Mouse (Mus musculus) forebrain, embryonic 15.5 days (tissue): ENCODE data around the gene Pramef20. TPM values are rescaled to one million over a fixed set of nuclear protein-coding genes. Genes with fewer than 3 reads are reported as not detected.

Source experiments
- polyA plus RNA-seq: library from polyadenylated mRNA; unstranded; fragments of >200 nt; fragmentation: Nextera tagmentation; extraction: Ambion mirVana; gene quantifications from 2 replicates; pipeline ENCODE4 v1.2.1, GENCODE M21; 2015

The Pramef20 gene
- polyA plus RNA-seq, 1 experiment from 2014 or later, result not detected

Other genes starting within 250 kb of the Pramef20 start
- gene Oog3, start 215.3 kb downstream of the Pramef20 start, polyA plus RNA-seq, result not detected in 2 replicates
- gene Oog2, start 187.2 kb downstream of the Pramef20 start, polyA plus RNA-seq, result not detected in 2 replicates
- not detected in 2 replicates for gene C87977, start 164.6 kb downstream of the Pramef20 start, polyA plus RNA-seq
- gene Pramel5, start 97.4 kb downstream of the Pramef20 start, polyA plus RNA-seq, result not detected in 2 replicates
- not detected in 2 replicates for gene Gm13128, start 47.7 kb downstream of the Pramef20 start, polyA plus RNA-seq
- gene Gm13119, start 20.0 kb downstream of the Pramef20 start, polyA plus RNA-seq, result not detected in 2 replicates
- gene Pramef12, start 30.5 kb upstream of the Pramef20 start, polyA plus RNA-seq, result not detected in 2 replicates
- gene 1700012P22Rik, start 60.8 kb upstream of the Pramef20 start, polyA plus RNA-seq, result not detected in 2 replicates
- not detected in 2 replicates for gene Gm9944, start 75.4 kb upstream of the Pramef20 start, polyA plus RNA-seq
- gene Aadacl3, start 85.8 kb upstream of the Pramef20 start, polyA plus RNA-seq, result not detected in 2 replicates
- gene 9430007A20Rik, start 141.9 kb upstream of the Pramef20 start, polyA plus RNA-seq, result not detected in 2 replicates
- gene Gm13124, start 187.2 kb upstream of the Pramef20 start, polyA plus RNA-seq, result not detected in 2 replicates
- not detected in 2 replicates for gene Aadacl4, start 235.8 kb upstream of the Pramef20 start, polyA plus RNA-seq